Mouse (Mus musculus): ENCODE results near the gene Icam1. TPM values are rescaled to one million over a fixed set of nuclear protein-coding genes. Genes with fewer than 3 reads are reported as not detected.

Gene Icam1
- total and polyA plus RNA-seq, 2 experiments from 2014 or later, result 3.1 to 3.7 TPM

DNA sequence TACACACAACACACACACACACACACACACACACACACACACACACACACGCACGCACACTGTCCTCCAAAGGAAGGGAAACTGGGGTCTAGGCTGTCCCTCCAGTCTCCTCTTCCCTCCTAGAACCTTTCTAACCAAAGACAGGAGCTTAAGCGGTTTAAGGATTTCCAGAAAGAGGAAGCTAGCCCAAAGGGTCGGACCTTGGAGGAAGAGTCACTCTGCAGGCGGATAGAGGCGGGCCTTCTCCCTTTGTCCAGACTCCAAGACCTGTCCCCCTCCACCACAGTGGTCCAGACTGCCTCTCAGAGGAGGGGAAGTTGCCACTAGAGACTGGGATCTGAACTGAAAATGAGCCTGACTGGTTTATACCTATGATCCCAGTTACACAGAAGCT lies 42.1 kb upstream of the Icam1 start:
- no peak for TF ChIP-seq CTCF (IDR thresholded peaks at IDR 0.05; ENCODE audit: low read depth)
- no peak overlapping the region for H3K4me2 ChIP-seq (ENCODE audit: low read depth)
- no peaks in the 10 kb centered on the region for H3K9me3 ChIP-seq (ENCODE audit: low read length)
- no peak overlapping the region for H3K9ac ChIP-seq
- H3K36me3 ChIP-seq (ENCODE audit: insufficient read depth), result no peaks in the 10 kb centered on the region
- no peaks in the 10 kb centered on the region for H3K27me3 ChIP-seq (ENCODE audit: insufficient read depth, low read length)
- no peak for ATAC-seq
- no peak for DNase-seq
- 0 out of 2 replicates have a peak, but pooled peaks cover 10% of the 10 kb centered on the region for H3K4me1 ChIP-seq (ENCODE audit: insufficient read depth)
- no peak overlapping the region for H3K4me3 ChIP-seq (ENCODE audit: low read depth, low read length)
- H3K27ac ChIP-seq (ENCODE audit: low read depth, low read length), result no peak overlapping the region
- 50% methylated on average over 6 of the region's 6 CpGs for WGBS

DNA sequence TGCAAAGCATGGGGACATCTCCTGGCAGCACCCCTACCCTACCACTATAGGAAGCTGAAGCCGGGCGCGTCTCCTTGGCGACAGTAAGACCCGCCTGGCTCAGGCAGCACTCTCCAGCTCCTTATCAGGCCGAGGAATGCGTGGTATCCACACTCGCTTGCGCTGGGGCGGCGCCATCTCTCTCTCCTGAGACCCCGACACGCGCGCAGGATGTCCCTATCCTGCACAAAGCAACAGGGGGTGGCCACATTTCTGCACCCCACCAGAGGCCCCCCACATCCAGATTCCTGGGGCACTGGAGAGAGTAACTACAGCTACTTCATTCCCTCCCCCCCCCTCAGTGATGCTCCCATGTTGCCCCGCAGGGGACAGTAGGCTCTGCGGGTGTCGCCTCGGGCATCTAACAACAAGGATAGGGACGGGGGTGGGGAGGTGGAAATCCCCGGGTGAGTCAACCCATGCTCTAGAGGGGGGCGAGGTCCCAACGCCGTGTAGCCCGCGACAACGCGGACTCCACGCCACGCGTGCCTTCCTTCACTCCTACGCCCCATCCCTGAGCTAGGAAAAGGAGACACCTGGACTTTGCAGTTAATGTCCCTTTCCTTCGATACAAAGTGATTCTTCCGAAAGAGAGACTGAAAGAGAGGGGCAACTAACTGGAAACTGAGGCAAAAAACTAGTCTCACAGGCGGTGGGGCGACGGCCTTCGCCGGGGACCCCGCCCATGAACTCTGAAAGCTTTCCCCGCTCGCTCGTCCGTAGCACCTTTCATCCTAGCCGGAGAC lies 40.2 kb upstream of the Icam1 start:
- DNase-seq (peak; percentile 64), ATAC-seq (peak; percentile 71)
- no peaks in the 10 kb centered on the region for H3K9me3 ChIP-seq (ENCODE audit: low read length)
- H3K27me3 ChIP-seq (ENCODE audit: insufficient read depth, low read length), result no peaks in the 10 kb centered on the region
- 0 out of 2 replicates have a peak, but pooled peaks cover 10% of the 10 kb centered on the region for H3K4me1 ChIP-seq (ENCODE audit: insufficient read depth)
- H3K36me3 ChIP-seq (ENCODE audit: insufficient read depth), result no peaks in the 10 kb centered on the region
- TF ChIP-seq CTCF (IDR thresholded peaks at IDR 0.05; ENCODE audit: low read depth), result no peak
- WGBS, result 1% methylated on average over 44 of the region's 45 CpGs
- H3K4me3 ChIP-seq (ENCODE audit: low read depth, low read length), result peak overlapping the region; percentile 65
- no peak overlapping the region for H3K27ac ChIP-seq (ENCODE audit: low read depth, low read length)
- peak overlapping the region; percentile 100 for H3K4me2 ChIP-seq (ENCODE audit: low read depth)
- H3K9ac ChIP-seq, result peak overlapping the region; percentile 70

DNA sequence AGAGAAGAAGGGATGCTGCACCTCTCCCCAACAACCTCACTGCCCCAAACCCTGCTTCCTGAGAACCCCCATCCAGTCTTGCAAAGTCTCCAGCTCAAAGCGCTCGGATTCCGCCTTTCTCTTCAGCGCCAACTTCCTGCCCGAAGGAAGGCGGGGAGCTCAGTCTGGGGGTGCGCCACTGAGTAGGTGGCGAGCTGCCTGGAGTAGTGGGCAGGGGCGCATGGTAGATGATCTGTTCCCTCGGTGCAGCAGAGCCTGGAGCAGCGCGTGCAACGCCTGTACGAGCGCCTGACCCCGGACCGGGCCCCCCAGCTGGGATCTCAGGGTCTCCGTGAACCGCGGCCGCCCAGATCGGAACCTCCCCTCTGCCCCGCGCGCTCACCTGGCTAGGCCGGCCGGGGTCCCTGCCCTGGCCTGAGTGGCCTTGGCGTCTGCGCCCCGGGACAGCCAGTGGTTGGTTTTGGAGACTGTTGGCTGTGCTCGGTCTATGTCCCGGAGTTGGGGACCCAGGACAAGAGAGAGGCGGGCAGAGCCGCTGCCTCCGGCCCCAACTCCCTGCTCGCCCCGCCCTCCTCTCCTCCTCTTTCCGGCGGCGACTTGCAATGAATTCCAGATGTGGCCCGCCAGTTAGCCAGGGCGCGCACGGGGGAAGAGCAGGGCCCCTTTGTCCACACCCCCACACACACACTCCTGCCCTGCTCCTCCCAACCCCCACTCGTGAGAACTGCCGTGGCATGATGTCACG lies 39.4 kb upstream of the Icam1 start, which contains the start of gene S1pr2:
Gene S1pr2 (minus strand): TSS at position 566 of the 745 bp plus-strand sequence.
- Histone ChIP-seq H3K4me1 (ENCODE audit: insufficient read depth) (0 out of 2 replicates have a peak, but pooled peaks cover 10% of the 10 kb centered on the region), H3K27ac (ENCODE audit: low read depth, low read length) (0 out of 2 replicates have a peak within 1 kb of the TSS, but pooled peaks have one; percentile 35), H3K4me3 (ENCODE audit: low read depth, low read length) (peak within 1 kb of the TSS; percentile 65), H3K4me2 (ENCODE audit: low read depth) (peak within 1 kb of the TSS; percentile 100), H3K36me3 (ENCODE audit: insufficient read depth) (no peaks in the 10 kb centered on the region), H3K27me3 (ENCODE audit: insufficient read depth, low read length) (no peaks in the 10 kb centered on the region), H3K9me3 (ENCODE audit: low read length) (no peaks in the 10 kb centered on the region), H3K9ac (peak within 1 kb of the TSS; percentile 70)
- peak; percentile 72 for DNase-seq
- TF ChIP-seq CTCF (IDR thresholded peaks at IDR 0.05; ENCODE audit: low read depth), result no peak
- ATAC-seq, result peak; percentile 53
- 2% methylated on average over 45 of the region's 47 CpGs for WGBS

DNA sequence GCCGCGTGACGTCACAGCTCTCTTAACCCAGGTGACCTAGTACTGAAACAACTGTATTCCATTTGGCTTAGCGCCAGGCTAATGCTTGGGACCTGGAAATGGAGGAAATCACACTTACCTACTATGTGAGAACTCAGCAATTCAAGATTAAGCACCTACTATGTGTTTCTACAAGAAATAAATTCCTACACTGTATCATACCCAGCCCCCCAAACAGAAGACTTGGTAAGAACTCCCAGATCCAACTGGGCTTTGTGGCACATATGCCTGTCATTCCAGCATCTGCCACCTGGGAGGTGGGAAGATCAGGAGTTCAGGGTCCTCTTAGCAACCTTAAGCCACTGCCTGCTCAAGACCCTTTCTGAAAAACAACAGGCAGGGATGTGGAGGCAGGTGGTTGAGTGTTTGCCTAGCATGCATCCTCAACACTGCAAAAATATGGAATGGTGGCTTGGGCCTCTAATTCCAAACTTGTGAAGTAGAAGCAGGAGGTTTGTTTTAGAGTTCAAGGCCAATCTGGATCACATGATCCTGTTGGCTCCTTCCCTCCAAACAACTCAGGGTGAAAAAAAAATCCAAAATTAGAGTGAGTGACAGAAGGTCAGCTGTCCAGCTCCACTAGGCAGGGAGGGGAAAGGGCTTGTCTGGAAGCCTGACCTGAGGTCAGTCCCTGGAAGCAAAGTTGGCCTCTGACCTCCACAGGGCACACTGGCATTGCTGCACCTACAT lies 38.7 kb upstream of the Icam1 start:
- H3K9me3 ChIP-seq (ENCODE audit: low read length), result no peaks in the 10 kb centered on the region
- H3K9ac ChIP-seq, result peak overlapping the region; percentile 70
- H3K27ac ChIP-seq (ENCODE audit: low read depth, low read length), result no peak overlapping the region
- H3K4me2 ChIP-seq (ENCODE audit: low read depth), result peak overlapping the region; percentile 100
- no peaks in the 10 kb centered on the region for H3K27me3 ChIP-seq (ENCODE audit: insufficient read depth, low read length)
- WGBS, result 1% methylated on average over 4 of the region's 4 CpGs
- ATAC-seq (no peak), DNase-seq (no peak)
- H3K4me1 ChIP-seq (ENCODE audit: insufficient read depth), result 0 out of 2 replicates have a peak, but pooled peaks cover 10% of the 10 kb centered on the region
- TF ChIP-seq CTCF (IDR thresholded peaks at IDR 0.05; ENCODE audit: low read depth), result 0 out of 2 replicates have a peak, but pooled peaks have one; percentile 10
- no peaks in the 10 kb centered on the region for H3K36me3 ChIP-seq (ENCODE audit: insufficient read depth)
- peak overlapping the region; percentile 65 for H3K4me3 ChIP-seq (ENCODE audit: low read depth, low read length)

DNA sequence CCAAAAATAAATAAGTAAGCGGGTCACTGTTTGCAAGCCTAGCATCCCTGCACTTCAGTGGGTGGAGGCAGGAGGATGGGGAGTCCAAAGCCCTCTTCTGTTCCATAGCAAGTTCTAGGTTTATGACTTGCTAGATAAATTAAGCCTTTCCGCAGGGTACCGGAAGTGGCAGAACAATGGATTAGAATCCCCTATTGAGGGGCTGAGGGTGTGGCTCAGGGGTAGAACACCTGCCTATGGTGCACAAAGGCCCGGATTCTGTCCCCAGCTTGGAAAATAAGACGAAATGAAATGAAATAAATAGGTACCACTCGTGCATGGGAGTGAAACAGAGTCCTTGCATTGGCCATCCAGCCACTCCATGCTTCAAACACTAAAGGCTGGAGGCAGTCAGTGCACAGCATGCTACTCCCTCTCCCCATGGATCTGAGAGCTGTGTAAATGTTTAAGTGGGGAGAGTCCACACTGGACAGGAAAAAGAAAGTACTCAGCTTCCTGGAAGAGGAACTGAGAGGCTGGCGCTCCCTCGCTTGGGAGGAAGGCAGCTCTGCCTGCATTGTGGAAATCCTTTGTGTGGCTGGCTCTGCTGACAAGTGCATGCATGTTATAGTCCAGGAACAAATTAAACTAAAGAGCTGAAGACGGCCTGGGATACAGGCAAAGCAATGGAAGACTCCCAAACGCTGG lies 37.2 kb upstream of the Icam1 start:
- Histone ChIP-seq H3K36me3 (ENCODE audit: insufficient read depth) (no peaks in the 10 kb centered on the region), H3K4me1 (ENCODE audit: insufficient read depth) (0 out of 2 replicates have a peak, but pooled peaks cover 10% of the 10 kb centered on the region), H3K4me2 (ENCODE audit: low read depth) (no peak overlapping the region), H3K9me3 (ENCODE audit: low read length) (no peaks in the 10 kb centered on the region), H3K4me3 (ENCODE audit: low read depth, low read length) (no peak overlapping the region), H3K9ac (no peak overlapping the region), H3K27me3 (ENCODE audit: insufficient read depth, low read length) (no peaks in the 10 kb centered on the region), H3K27ac (ENCODE audit: low read depth, low read length) (no peak overlapping the region)
- ATAC-seq (no peak), DNase-seq (no peak)
- WGBS, result 57% methylated on average over 10 of the region's 10 CpGs
- no peak for TF ChIP-seq CTCF (IDR thresholded peaks at IDR 0.05; ENCODE audit: low read depth)

DNA sequence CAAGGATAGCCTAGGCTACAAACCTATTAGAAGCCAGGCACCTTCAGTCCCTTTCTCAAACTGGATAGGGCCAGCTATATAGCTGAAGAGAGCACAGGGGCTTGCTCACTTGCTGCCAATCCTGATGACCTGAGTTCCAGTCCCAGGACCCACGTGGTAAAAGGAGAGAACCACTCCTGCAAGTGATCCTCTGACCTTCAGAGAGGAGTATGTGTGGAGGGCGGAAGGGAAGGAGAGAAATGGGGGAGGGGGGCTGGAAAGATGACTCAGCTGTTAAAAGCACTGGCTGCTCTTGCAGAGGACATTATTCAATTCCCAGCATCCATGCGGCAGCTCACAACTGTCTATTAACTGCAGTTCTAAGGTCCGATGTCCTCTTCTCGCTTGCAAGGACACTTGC lies 36.6 kb upstream of the Icam1 start:
- WGBS, result 81% methylated on average over 5 of the region's 5 CpGs
- Histone ChIP-seq H3K4me1 (ENCODE audit: insufficient read depth) (0 out of 2 replicates have a peak, but pooled peaks cover 10% of the 10 kb centered on the region), H3K9ac (no peak overlapping the region), H3K27me3 (ENCODE audit: insufficient read depth, low read length) (no peaks in the 10 kb centered on the region), H3K4me3 (ENCODE audit: low read depth, low read length) (no peak overlapping the region), H3K4me2 (ENCODE audit: low read depth) (no peak overlapping the region), H3K36me3 (ENCODE audit: insufficient read depth) (no peaks in the 10 kb centered on the region), H3K27ac (ENCODE audit: low read depth, low read length) (no peak overlapping the region), H3K9me3 (ENCODE audit: low read length) (no peaks in the 10 kb centered on the region)
- no peak for ATAC-seq
- TF ChIP-seq CTCF (IDR thresholded peaks at IDR 0.05; ENCODE audit: low read depth), result no peak
- DNase-seq, result no peak
